Mouse (Mus musculus) CH12.LX (cell line): ENCODE measurements around the gene Tnc. TPM values are rescaled to one million over a fixed set of nuclear protein-coding genes. Genes with fewer than 3 reads are reported as not detected.

Experiments used
- DNase-seq: peaks from one replicate; pipeline ENCODE4 v3.0.0-alpha.2; 2013; ENCODE audit errors: extremely low read depth
- H3K27ac ChIP-seq: 2 replicates; pipeline ENCODE4 v1.5.1; 2012; ENCODE audit warnings: low read depth, mild to moderate bottlenecking, control low read depth, moderate library complexity; ENCODE audit not compliant: insufficient read depth
- H3K27me3 ChIP-seq: replicated peaks from 2 replicates; pipeline ENCODE3; 2012; ENCODE audit warnings: inconsistent platforms
- H3K36me3 ChIP-seq, 2 experiments: replicated peaks in 1 of 2; 2 replicates each; pipeline versions ENCODE3 to v1.6.1; 2012; ENCODE audit warnings: inconsistent platforms in 1 of 2, low read length in 1 of 2, mild to moderate bottlenecking in 1 of 2, mixed read lengths in 1 of 2, moderate library complexity in 1 of 2; ENCODE audit not compliant: control insufficient read depth in 1 of 2, insufficient read depth in 1 of 2
- H3K4me1 ChIP-seq, 2 experiments: 2 replicates each; pipeline ENCODE4 v1.6.1; 2012; ENCODE audit warnings: inconsistent platforms in 1 of 2, moderate library complexity in 1 of 2; ENCODE audit not compliant: insufficient read depth in 2 of 2, control insufficient read depth in 1 of 2
- H3K4me2 ChIP-seq: 2 replicates; pipeline ENCODE4 v1.6.1; 2012; ENCODE audit warnings: low read depth, mild to moderate bottlenecking, control low read depth; ENCODE audit not compliant: poor library complexity, insufficient read depth, severe bottlenecking
- H3K4me3 ChIP-seq, 3 experiments: fragments of 150-350 bp in 1 of 3; sonication (generic) in 1 of 3; replicated peaks in 1 of 3; 2 replicates each; pipeline versions ENCODE3 to v1.5.1; 2011 to 2012; ENCODE audit warnings: low read depth in 2 of 3, low read length in 2 of 3, mild to moderate bottlenecking in 2 of 3, moderate library complexity in 2 of 3, control low read depth in 1 of 3, improper control_type of control experiment in 1 of 3, inconsistent platforms in 1 of 3, mixed read lengths in 1 of 3; ENCODE audit not compliant: poor library complexity in 1 of 3
- H3K79me2 ChIP-seq: replicated peaks from 2 replicates; pipeline ENCODE4 v1.6.1; 2012; ENCODE audit warnings: mild to moderate bottlenecking, moderate library complexity; ENCODE audit not compliant: control insufficient read depth, poor library complexity, insufficient read depth, severe bottlenecking; ENCODE audit errors: extremely low read depth
- H3K9ac ChIP-seq: 2 replicates; pipeline ENCODE4 v1.6.1; 2012; ENCODE audit warnings: low read depth, mild to moderate bottlenecking, control low read depth, moderate library complexity; ENCODE audit not compliant: insufficient read depth
- H3K9me3 ChIP-seq: replicated peaks from 2 replicates; pipeline ENCODE3; 2012; ENCODE audit warnings: low read length, inconsistent platforms, mixed read lengths
- CHD1 ChIP-seq: IDR thresholded peaks from 2 replicates; pipeline ENCODE4 v1.6.1; 2012; ENCODE audit warnings: low read depth, low read length, improper control_type of control experiment, inconsistent platforms
- EP300 ChIP-seq: IDR thresholded peaks from 2 replicates; pipeline ENCODE4 v1.6.1; 2011; ENCODE audit warnings: low read length, improper control_type of control experiment
- ETS1 ChIP-seq: conservative IDR thresholded peaks from 2 replicates; pipeline ENCODE4 v1.6.1; 2012; ENCODE audit warnings: low read depth, mild to moderate bottlenecking, inconsistent platforms, low read length, improper control_type of control experiment, moderate library complexity
- GABPA ChIP-seq: IDR thresholded peaks from 2 replicates; pipeline ENCODE4 v1.6.1; 2012; ENCODE audit warnings: low read depth, low read length, improper control_type of control experiment, inconsistent platforms; ENCODE audit not compliant: insufficient replicate concordance
- HCFC1 ChIP-seq: IDR thresholded peaks from 2 replicates; pipeline ENCODE4 v1.6.1; 2012; ENCODE audit warnings: low read depth, mild to moderate bottlenecking, inconsistent platforms, low read length, improper control_type of control experiment
- IRF4 ChIP-seq: IDR thresholded peaks from 2 replicates; pipeline ENCODE4 v1.6.1; 2014; ENCODE audit warnings: low read depth, mild to moderate bottlenecking, inconsistent platforms, low read length, improper control_type of control experiment
- MAX ChIP-seq: IDR thresholded peaks from 2 replicates; pipeline ENCODE4 v1.6.1; 2011; ENCODE audit warnings: low read length, improper control_type of control experiment
- MAZ ChIP-seq: IDR thresholded peaks from 2 replicates; pipeline ENCODE4 v1.6.1; 2012; ENCODE audit warnings: low read depth, mild to moderate bottlenecking, inconsistent platforms, low read length, improper control_type of control experiment, moderate library complexity
- MXI1 ChIP-seq: IDR thresholded peaks from 2 replicates; pipeline ENCODE4 v1.6.1; 2011; ENCODE audit warnings: mild to moderate bottlenecking, low read depth, low read length, improper control_type of control experiment
- POLR2AphosphoS2 ChIP-seq: IDR thresholded peaks from 2 replicates; pipeline ENCODE4 v1.6.1; 2011; ENCODE audit warnings: low read depth, low read length, improper control_type of control experiment
- USF2 ChIP-seq: conservative IDR thresholded peaks from 2 replicates; pipeline ENCODE4 v1.6.1; 2011; ENCODE audit warnings: low read depth, low read length, improper control_type of control experiment
- dilution Hi-C: fragments of 300-500 bp; cut with MboI; formaldehyde crosslinking; loops from 2 replicates; pipeline ENCODE4 v1.14.3; 2020; ENCODE audit warnings: low sequenced_read_pairs; ENCODE audit not compliant: extremely low pct_unique_long_range_greater_than_20kb, extremely low pct_ligation_motif_present
- in situ Hi-C: fragments of 300-500 bp; cut with MboI; formaldehyde crosslinking; loops from 3 replicates; pipeline ENCODE4 v1.14.3; 2019; ENCODE audit warnings: low sequenced_read_pairs, low pct_ligation_motif_present, low pct_unique_long_range_greater_than_20kb, mixed read lengths
- polyA plus RNA-seq: library from polyadenylated mRNA; unstranded; fragments of >175 nt; gene quantifications from 2 replicates; pipeline ENCODE4 v1.2.1, GENCODE M21; 2012; ENCODE audit warnings: low read depth; ENCODE audit not compliant: insufficient read length
- total RNA-seq, 2 experiments: library from RNA; depleted of rRNA; stranded (reverse); fragments of 300-350 nt in 1 of 2; fragments of >200 nt in 1 of 2; gene quantifications; 2 replicates each; pipeline ENCODE4 v1.2.3; 2012 to 2014

Gene Tnc
- total and polyA plus RNA-seq, 3 experiments = 0.13 to 1.2 TPM; not detected in 1

GRCm38 (mm10) chr4:64020151-64020550 lies 26.7 kb downstream of the Tnc start:
- dilution Hi-C loops = no loop called here
- Histone ChIP-seq H3K9me3 (no peaks in the 10 kb centered on the region), H3K79me2 (no peaks in the 10 kb centered on the region), H3K27me3 (no peaks in the 10 kb centered on the region), H3K36me3 (peaks cover 3 to 16% of the 10 kb centered on the region in 2 experiments), H3K4me2 (no peak overlapping the region), H3K9ac (no peak overlapping the region), H3K4me1 (no peaks in the 10 kb centered on the region; a peak in 1 of 4 replicates), H3K4me3 (no peak overlapping the region), H3K27ac (no peak overlapping the region)
- no peak for DNase-seq
- in situ Hi-C loops = no loop called here
- TF ChIP-seq USF2 = no peak
- TF ChIP-seq HCFC1 = no peak
- TF ChIP-seq EP300 = no peak
- no peak for TF ChIP-seq MAX
- no peak for TF ChIP-seq GABPA
- TF ChIP-seq MXI1 = no peak
- TF ChIP-seq ETS1 = no peak

DNA sequence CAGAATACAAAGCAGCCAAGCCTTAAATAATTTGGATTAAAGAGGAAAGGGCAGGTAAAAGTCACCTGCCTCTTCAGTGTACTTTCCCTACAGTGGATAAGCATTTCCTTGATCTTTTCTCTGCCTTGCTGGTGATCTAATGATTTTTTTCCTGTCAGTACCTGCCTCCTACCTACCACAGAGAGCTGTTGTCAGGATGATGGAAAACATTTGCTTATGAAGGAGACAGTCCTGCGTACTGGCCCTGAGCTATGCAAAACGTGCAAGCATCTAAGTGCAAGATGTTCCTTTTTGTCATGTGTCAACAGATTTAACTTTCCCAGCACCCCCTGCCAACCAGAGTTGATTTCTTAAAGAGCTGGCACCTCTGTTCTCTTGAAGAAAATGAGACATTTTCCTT lies 35.5 kb downstream of the Tnc start:
- TF ChIP-seq MAZ = no peak
- no peak; the same call in 1 of the 2 replicates for TF ChIP-seq EP300
- Histone ChIP-seq H3K36me3 (peaks cover 6 to 24% of the 10 kb centered on the region in 2 experiments), H3K27me3 (no peaks in the 10 kb centered on the region), H3K4me3 (peak overlapping the region in 1 of 3 experiments; percentile 14), H3K4me1 (peaks cover 22 to 34% of the 10 kb centered on the region in 2 experiments), H3K9me3 (no peaks in the 10 kb centered on the region), H3K27ac (no peak overlapping the region), H3K79me2 (no peaks in the 10 kb centered on the region), H3K4me2 (no peak overlapping the region), H3K9ac (no peak overlapping the region)
- peak; percentile 39 for DNase-seq
- dilution Hi-C loops = no loop called here
- in situ Hi-C loops = no loop called here

- H3K27ac ChIP-seq = peak overlapping the region; percentile 64
- no peak overlapping the region for H3K4me2 ChIP-seq
- no peak overlapping the region for H3K9ac ChIP-seq
- H3K4me3 ChIP-seq = no peak overlapping the region
- peaks cover 13 to 37% of the 10 kb centered on the region in 2 experiments for H3K36me3 ChIP-seq
- dilution Hi-C loops = no loop called here
- H3K79me2 ChIP-seq = no peaks in the 10 kb centered on the region
- in situ Hi-C loops = no loop called here
- peaks cover 22 to 34% of the 10 kb centered on the region in 2 experiments for H3K4me1 ChIP-seq
- TF ChIP-seq POLR2AphosphoS2 (no peak), CHD1 (peak; percentile 96), IRF4 (0 out of 2 replicates have a peak, but pooled peaks have one; percentile 9), MAZ (no peak)
- peak; percentile 36 for DNase-seq
- H3K27me3 ChIP-seq = no peaks in the 10 kb centered on the region
- no peaks in the 10 kb centered on the region for H3K9me3 ChIP-seq
Observed at GRCm38 (mm10) chr4:64009936-64010335, 36.9 kb downstream of the Tnc start.
